Mouse (Mus musculus): Measurements from ENCODE around the gene Celsr3. TPM values are rescaled to one million over a fixed set of nuclear protein-coding genes. Genes with fewer than 3 reads are reported as not detected.

Celsr3 gene
- 1 to 10 TPM; 3.6 to 4.1 TPM for total RNA-seq (2021)
- long read RNA-seq, experiment 1, partial matches to known transcripts, result 1 of 1 reads
- long read RNA-seq, experiment 1, other reads (novel, unspliced or antisense), result 0 of 1 reads
- long read RNA-seq, experiment 2, partial matches to known transcripts, result 1 of 1 reads
- long read RNA-seq, experiment 2, other reads (novel, unspliced or antisense), result 0 of 1 reads

DNA sequence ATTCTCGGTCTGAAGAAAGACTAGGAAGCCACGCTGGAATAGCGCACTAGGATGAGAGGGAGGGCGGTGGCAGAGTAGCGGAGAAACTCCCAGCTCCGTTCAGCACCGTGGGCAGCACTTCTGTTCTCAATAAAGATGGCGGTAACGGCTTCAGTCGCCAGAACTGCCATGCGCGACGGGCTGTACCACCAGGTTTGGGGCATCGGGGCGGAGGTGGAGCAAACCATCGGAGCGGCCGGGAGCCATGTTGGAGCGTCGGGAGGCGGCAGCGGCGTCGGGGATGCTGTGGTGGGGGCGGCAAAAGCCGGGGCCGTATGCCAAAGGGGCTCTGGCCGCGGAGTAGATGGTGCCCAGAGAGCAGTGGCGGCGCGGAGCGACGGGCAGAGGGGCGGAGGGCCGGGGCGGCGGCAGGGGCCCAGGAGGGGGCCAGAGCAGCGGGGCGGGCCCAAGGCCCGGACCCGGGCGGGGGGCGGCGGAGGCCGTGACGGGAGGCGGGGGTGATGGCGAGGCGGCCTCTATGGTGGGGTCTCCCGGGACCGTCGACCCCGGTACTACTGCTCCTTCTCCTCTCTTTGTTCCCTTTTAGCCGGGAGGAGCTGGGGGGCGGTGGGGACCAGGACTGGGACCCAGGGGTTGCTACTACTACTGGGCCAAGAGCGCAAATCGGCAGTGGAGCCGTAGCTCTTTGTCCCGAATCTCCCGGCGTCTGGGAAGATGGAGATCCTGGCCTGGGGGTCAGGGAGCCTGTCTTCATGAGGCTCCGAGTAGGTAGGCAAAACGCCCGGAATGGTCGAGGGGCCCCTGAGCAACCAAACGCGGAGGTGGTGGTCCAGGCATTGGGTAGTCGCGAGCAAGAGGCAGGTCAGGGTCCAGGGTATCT, at the start of gene Celsr3:
Celsr3 (plus strand) TSS at position 501 of the 880 bp plus-strand sequence.
- DNase-seq (ENCODE audit: low spot score in 2 of 2), result peak in 1 of 2 experiments; percentile 24

DNA sequence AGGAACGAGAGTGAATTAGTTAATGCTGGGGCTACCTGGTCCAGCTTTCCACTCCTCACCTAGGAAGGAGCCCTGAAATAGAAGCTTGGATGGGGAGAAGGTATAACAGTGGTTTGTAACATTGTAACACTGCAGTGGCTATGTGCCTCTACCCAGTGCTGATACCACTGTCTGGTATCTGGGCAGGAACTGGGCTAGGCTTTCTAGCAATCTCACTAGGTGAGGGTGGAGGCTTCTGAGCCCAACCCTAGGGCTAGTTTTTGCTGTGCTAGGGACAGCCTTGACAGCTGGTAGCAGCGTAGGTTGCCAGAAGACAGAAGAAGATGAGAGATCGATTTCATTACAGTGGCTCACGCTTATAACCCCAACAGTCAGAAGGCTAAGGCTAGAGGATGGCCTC, 49.5 kb upstream of the Celsr3 start:
- no peak for DNase-seq (ENCODE audit: low spot score in 2 of 2)

DNA sequence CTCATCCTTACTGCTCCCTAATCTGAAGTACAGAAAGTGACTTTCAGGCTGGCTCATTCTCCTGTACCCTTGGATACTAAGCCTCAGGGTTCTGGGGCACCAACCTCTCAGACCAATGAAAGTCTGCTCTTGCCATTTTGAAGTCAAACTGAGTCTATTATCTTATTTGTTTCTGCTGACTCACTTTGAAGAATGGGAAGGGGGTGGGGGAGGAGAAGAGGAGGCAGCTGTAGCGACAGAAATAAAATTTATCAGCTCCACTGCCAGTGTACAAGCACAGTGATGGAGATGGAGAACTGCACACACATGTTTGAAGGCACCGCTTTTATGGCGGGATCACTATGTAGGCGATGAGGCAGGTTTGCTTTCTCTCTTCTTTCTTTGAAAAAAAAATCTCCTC, 48.8 kb upstream of the Celsr3 start:
- no peak for DNase-seq (ENCODE audit: low spot score in 2 of 2)

DNA sequence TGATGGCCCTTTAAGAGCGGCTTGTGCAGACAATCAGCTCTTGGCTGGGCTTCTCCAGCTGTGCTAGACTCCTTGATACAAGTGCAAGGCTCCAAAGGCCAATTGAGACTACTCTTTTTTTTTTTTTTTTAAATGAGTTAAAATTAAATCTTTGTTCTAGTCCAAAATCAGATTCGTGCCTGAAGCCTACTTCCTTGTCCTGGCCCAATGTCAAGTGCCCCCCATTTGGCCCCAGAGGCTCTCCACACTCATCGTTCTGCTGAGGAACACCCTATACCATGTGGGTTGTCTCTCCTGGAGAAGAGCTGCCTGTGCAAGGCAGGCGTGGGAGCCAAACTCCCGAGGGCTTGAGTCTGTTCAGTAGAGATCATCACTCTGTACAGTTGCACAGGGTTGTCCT, 45.2 kb upstream of the Celsr3 start:
- no peak for DNase-seq (ENCODE audit: low spot score in 2 of 2)

DNA sequence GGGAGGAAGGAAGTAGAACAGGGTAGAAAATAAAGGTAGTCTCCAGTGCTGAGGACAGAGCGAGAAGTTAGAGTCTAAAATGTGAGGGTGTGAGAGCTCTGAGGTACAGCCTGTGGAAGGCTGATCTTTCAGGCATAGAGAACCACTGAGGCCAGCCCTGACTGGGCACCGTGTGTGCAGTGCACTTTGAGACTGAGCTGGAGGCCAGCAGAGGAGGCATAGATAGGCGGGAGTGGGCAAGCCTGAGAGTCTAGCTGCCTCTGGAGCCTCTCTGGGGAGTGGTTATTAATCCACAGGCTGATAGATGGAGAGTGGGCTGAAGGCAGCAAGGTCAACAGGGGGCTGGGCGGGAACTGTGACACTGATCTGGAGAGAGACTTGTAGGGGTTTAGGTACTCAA, 44.2 kb upstream of the Celsr3 start:
- no peak for DNase-seq (ENCODE audit: low spot score in 2 of 2)

DNA sequence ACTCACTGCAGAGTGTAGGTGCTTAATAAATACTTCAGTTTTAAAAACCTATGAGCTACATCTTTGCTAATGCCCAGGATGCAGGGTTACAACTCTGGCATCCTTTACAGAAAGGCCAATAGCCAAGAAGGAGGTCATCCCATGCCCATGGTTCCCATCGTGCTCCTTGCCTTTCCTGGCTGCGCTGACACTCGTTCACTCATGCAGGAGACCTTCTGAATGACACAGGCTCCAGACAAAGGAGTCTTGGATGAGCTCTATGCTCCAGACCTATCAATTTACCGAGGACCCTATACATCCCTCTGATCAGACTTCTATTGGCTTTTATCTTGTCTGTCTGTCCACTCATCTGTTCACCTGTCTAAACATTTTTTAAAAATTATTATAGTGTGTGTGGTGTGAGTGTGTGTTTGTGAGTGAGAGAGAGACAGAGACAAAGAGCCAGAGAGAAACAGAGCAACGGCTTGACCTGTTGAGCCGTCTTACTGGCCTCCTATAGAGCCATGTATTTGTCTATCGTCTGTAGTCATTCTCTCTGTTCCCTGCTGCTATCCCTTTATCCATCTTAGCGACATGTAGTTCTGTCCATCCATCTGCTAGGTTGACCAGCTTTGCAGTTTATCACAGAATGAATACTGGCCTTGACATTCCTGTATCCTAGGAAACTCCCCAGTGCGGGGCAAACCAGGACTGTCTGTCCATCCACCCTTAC, 43.1 kb upstream of the Celsr3 start:
- no peak for DNase-seq (ENCODE audit: low spot score in 2 of 2)

DNA sequence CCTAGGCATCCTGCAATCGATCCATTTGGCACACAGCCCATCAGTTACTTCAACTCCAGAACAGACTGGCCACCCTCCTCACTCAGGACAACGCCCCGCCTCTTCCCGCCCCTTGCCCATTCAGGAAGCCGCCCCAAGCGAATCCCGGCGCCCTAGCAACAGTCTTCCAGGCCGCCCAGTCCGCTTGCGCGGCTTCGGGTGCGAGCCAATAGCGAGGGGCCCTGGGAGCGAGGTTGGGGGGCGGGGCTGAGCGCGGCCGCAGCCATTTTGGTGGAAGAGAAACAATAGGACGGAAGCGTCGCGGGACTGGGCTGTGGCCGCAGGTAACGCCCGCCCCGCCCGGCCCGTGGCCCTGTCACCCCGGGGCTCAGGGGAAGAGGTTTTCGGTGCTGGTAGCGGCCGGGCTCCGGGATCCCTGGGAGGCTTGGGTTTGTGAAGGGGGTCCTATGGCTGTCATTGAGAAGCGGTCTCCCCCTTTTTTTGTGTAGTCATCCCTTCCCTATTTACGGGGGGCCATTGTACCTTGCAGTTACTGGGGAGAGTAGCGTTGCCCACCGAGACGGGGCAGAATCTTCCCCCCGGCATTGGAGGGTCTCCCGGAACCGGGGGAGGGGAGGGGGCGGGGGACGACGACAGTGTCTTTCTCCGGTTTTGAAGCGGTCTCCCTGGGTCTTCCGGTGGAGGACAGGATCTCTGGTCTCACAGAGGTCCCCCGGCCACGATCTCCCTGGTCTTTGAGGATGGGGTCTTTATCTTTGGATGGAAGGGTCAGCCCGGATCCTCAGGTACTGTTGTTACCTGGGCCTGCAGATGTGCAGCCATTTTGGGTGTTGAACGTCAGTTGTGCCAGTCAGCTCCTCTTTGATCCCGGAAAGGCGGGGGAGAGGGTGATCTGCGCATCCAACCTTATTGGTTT, 42.3 kb upstream of the Celsr3 start, which contains the start of gene Ip6k2:
Ip6k2 (plus strand) TSS at position 249 of the 916 bp plus-strand sequence.
- peak; percentile 94 for DNase-seq (ENCODE audit: low spot score in 2 of 2)

DNA sequence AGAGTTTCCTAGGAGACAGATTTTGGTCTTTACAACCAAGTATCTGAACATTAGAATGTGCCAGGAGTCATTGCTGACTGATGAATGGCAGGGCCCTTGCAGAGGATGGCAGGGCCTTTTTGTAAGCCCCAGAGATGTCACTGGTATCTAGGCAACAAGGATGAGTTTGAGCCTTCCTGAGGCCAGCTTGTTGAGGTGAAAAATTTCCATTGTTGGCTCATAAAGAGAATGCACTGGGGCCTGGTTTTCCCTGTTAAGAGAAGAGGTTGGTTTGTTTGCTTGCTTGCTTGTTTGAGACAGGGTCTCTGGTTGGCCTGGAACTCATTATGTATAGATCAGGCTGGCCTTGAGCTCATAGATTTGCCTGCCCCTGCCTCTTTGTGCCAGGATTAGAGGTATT, 40.7 kb upstream of the Celsr3 start:
- no peak for DNase-seq (ENCODE audit: low spot score in 2 of 2)

DNA sequence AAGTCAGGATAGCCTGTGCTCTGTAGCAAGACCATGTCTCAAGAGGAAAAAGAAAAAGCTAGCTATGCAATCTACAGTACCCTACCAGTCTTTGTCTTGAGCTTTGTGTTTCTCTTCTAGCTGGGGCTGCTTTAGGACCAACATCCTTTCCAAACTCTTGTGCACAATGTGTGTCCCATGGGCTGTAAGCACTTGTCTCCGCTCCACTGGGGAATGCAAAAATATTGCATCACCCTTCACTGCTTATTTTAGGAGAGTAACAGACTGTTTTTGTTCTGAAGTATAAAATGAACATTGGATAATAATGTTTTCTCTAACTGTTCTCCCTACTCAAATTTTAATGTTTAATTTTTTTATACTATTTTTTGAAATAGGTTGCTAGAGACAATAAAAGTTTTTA, 39.6 kb upstream of the Celsr3 start:
- DNase-seq (ENCODE audit: low spot score in 2 of 2), result no peak

DNA sequence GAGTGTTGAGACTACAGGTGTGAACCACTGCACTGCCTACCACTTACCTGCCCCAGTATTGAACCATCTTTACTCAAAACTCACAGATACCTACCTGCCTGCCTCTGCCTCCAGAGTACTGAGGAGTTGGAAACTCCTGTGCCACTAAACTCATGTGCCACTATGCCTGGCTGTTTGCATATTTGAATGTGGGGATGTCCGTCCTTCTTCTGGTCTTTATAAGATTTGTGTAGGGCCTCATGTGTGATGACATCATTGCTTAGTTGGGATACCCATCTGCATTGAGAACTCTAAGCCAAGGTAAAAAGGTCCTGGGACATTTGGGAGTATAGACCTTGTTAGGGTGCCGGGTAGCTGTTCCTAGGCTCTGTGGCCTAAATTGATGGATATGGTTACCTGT, 39.0 kb upstream of the Celsr3 start:
- DNase-seq (ENCODE audit: low spot score in 2 of 2), result no peak

DNA sequence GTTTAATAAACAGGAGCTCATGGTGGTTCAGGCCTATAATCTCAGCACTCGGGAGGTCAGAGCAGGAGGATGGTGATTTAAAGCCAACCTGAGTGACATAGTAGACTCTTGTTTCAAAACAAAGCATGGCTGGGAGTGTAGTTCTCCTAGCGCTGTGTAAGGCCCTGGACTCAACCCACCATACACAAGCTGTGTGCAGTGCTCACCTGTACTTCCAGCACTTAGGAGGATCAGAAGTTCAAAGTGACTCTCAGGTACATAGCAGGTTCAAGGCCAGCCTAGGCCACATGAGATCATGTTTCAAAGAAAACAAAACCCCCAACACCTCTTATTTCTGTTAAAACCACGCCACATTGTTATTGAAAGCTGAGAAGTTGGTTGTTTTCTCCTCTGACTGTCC, 37.4 kb upstream of the Celsr3 start:
- DNase-seq (ENCODE audit: low spot score in 2 of 2), result no peak

DNA sequence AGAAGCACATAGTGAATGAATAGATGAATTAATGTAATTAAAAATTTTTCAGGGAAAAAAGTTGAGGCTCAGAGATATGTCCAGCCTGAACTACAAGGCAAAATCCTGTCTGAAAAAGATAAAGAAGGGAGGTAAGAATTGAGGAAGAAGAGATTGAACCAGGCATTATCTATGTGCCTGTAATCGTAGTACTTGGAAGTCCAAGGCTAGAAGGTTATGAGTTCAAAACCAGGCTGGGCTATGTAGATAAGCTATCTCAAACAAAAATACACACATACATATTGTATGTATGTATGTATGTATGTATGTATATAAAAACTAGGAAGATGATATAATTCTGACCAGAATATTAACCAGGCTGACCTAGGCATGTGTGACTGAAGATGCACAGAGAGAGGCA, 33.8 kb upstream of the Celsr3 start:
- no peak for DNase-seq (ENCODE audit: low spot score in 2 of 2)

DNA sequence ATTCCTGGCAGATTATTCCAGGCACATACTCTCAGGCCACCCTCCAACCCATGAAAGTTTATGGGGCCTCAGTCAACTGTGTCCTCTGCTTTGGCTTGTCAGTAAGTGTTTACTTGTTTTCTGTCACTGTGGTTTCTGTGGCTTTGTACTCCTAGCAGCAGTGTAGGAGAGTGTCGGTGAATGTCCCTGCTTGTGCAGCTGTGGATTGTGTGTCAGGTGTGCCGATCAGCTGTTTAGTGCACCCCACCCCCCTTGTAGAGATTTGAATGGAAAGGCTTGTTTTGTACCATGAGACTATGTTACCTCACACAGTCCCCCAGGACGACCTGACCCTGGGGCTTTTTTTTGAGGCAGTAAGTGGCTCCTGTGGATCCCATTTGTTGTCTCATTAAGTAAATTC, 33.4 kb upstream of the Celsr3 start:
- DNase-seq (ENCODE audit: low spot score in 2 of 2), result no peak

DNA sequence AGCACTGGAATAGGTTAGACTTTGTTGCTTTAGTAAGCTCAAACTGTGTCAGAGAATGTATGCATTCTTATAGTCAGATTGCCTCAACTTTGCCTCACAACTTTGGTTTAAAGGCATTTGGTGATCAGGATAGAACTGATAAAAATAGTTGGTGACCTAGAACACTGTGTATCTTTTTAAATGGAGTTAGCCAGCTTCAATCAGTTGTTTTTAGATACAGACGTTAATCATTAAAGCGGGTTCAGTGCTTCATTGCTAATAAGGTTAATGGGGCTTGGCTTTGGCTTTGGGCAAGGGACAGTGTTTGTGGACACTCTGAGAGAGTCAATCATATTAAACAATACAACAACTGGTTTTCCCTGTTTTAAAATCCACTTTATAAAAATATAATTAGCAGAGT, 30.8 kb upstream of the Celsr3 start:
- DNase-seq (ENCODE audit: low spot score in 2 of 2), result no peak

DNA sequence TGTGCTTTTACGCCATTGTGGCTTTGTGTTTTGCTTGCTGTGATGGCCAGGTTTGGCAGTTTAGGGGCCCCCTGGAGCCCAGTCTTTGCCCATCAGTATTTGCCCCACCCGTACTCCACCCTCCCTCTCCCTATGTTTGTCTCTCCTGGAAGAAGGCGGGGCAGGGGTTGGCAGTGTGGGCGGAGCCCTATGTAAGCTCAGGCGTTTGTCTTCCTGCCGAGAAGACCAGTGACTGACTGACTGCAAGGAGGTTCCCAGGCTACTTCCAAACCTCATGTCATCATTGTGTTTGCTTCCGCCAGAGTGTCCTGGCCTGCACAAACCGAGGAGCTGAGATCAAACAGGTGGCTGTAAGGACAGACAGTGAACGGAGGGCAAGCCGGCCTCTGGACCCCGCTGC, 30.4 kb upstream of the Celsr3 start:
- DNase-seq (ENCODE audit: low spot score in 2 of 2), result peak; percentile 46 to 48

DNA sequence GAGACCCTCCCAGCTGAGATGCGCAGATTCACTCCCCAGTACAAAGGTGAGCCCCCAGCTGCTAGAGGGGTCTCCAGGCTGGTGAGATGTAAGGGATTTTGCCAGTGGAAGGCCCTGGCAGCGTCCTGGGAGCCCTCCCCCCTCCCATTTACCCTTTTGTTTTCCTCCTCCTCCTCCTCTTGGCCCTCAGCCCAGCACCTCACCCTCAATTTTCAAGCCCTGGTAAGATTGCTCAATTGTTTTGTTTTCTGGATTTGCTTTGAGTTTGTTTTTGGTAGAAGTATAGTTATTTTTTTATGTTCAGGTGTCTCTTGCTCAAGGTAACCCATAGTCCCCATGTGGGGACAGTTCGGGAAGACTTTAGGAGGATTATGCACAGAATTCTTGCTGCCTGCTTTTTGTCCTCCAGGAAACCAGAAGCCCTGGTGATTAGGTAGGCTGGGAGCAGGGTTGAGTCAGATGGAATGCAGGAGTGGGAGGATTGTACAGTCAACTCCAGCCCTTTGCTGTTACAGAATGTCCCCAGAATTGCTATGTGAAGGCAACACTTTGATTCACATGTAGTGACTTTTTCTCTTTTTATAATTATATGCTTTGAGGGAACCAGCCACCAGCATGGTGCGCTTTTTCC, 29.7 kb upstream of the Celsr3 start:
- peak in 1 of 2 experiments; percentile 35 for DNase-seq (ENCODE audit: low spot score in 2 of 2)

DNA sequence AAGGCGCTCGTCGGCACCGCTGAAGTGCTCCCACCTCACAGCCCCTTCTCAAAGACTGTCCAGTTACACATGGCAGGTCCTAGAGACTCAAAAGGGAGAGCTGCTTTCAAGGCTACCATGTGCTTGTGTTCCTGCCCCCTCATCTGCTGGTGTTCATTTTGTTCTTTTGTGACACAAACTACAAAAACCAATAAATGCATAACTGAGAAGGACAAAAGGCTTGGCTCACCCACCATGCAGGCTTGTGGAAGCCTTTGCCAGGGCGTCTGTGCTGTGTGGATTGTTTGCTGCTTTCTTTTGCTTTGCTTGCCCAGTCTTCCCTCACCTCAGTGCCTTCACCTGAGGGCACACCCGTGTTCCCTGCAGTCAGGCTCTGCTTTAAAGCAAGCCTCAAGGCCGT, 28.6 kb upstream of the Celsr3 start:
- no peak for DNase-seq (ENCODE audit: low spot score in 2 of 2)

DNA sequence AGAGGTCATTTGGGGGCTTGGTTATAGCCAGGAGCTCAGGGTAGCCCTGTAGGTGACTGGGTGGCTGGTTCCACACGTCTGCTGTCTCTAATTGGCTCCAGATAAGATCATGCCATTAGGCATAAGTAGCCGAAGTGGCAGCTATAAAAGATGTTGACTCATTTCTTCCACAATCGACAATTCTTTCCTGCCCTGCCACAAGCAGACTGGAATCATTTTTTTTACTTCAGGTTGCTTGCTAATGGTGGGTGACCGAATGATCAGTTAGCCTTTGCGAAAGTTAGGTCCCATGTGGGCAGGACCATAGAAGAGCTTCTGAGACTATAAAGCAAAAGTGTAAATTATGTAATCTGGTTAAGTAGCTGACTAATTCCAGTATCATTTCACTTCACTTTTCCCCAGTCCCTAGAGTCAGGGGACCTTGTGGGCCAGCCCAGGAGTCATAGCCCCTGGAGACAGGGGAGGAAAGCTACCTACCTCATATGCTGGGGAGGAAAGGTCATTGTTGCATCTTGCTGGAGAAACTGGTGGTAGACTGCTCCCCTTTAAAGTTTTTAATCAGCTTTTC, 27.5 kb upstream of the Celsr3 start:
- DNase-seq (ENCODE audit: low spot score in 2 of 2), result no peak

DNA sequence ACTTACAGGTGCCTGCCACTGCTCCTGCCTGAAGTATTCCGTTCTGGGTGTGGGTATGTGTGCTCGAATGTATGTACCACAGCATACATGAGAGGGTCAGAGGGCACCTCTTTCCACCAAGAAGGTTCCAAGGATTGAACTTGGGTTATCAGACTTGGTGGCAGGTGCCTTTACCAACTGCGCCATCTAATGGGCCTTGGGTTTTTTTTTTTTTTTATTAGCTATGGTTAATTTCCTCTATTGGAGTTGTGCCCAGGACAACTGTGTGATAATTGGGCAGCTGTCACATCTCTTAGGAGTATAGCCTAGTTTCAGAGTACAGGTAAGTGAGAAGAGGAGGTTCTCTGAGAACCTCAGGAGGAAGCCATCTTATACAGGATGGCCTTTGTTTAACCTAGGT, 26.6 kb upstream of the Celsr3 start:
- no peak for DNase-seq (ENCODE audit: low spot score in 2 of 2)

DNA sequence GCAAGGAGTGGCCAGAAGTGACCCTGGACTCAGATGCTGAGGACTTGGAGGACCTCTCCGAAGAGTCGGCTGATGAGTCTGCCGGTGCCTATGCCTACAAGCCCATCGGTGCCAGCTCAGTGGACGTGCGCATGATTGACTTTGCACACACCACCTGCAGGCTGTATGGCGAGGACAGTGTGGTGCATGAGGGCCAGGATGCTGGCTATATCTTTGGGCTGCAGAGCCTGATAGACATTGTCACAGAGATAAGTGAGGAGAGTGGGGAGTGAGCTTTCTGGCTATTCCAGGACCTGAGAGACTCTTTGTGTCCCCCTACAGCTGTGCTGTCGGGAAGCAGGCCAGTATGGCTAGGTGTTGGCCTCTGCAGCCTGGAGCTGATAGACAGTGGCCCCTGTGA, 20.4 kb upstream of the Celsr3 start:
- DNase-seq (ENCODE audit: low spot score in 2 of 2), result no peak
